Mouse (Mus musculus) brown adipose tissue, adult 24 weeks (tissue): Measurements from ENCODE around the gene Lactb. TPM values are rescaled to one million over a fixed set of nuclear protein-coding genes. Genes with fewer than 3 reads are reported as not detected.

ENCODE experiments used
- H3K27ac ChIP-seq: fragments of 200-500 bp; replicated peaks from 2 replicates; pipeline ENCODE4 v1.5.1; 2012; ENCODE audit warnings: low read depth, mild to moderate bottlenecking, low read length
- H3K4me1 ChIP-seq: fragments of 200-500 bp; 2 replicates; pipeline ENCODE4 v1.6.1; 2012; ENCODE audit warnings: low read length, mixed read lengths; ENCODE audit not compliant: control insufficient read depth, insufficient read depth, insufficient read length
- H3K4me3 ChIP-seq: fragments of 200-500 bp; 2 replicates; pipeline ENCODE4 v1.5.1; 2012; ENCODE audit warnings: low read depth, mild to moderate bottlenecking, low read length, moderate library complexity; ENCODE audit not compliant: insufficient read depth
- polyA plus RNA-seq: library from polyadenylated mRNA; stranded (reverse); fragments of >200 nt; gene quantifications from 2 replicates; pipeline ENCODE4 v1.2.4, GENCODE M21; 2012; ENCODE audit not compliant: missing spikeins, insufficient read depth, insufficient read length

Lactb gene
- polyA plus RNA-seq, 1 experiment, result 27.1 TPM

DNA sequence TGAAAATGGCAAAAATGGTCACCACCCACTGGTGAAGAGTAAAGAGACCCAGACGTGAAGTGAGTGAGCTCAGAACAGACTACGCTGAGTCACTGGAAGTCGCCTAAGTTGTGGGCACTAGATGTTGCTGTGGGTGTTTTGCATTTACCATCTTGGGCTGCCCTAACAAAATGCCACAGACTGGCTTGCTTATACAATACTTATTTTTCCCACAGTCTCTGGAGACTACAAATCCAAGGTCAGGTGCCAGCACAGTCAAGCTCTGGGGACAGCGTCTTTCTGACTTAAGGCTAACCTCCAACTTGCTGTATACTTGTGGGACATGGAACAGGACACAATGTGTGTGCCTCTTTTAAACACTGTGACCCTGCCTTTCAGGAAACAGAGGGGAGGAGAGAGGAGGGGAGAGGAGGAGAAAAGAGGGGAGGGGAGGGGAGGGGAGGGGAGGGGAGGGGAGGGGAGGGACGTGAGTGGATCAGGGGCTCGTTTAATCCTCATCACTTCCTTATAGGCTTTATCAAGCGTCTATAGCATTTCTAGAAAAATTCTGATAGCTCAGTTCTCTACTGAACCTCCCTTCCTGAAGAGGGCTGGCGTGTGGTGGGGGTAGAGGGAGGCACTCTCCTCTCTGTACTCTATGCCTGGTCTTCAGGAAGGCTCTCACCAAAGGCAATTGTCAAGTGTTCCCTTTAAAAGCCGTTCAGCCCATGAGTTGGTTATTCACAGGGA lies 15.9 kb upstream of the Lactb start:
- H3K27ac ChIP-seq, result no peak overlapping the region
- H3K4me1 ChIP-seq, result peaks cover 2% of the 10 kb centered on the region
- H3K4me3 ChIP-seq, result no peak overlapping the region

DNA sequence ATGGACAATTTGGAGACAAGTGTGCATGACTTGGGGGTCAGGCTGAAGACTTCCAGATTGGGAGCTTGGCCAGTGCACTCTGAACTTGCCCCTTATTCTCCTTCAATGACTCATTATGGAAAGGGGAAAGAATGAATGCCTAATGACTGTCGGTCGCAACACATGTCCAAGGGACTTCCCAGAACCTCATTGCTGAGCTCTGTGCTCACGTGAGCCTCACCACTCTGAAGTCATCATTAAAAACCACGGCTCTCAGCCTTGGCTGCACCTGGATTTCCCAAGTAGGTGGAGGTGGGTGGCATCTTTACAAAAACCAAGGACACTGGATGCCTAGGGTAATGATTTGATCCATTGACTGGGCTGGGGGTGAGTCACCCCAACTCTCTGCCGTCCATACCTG lies 14.8 kb upstream of the Lactb start:
- Histone ChIP-seq H3K4me3 (no peak overlapping the region), H3K27ac (no peak overlapping the region), H3K4me1 (peaks cover 2% of the 10 kb centered on the region)

DNA sequence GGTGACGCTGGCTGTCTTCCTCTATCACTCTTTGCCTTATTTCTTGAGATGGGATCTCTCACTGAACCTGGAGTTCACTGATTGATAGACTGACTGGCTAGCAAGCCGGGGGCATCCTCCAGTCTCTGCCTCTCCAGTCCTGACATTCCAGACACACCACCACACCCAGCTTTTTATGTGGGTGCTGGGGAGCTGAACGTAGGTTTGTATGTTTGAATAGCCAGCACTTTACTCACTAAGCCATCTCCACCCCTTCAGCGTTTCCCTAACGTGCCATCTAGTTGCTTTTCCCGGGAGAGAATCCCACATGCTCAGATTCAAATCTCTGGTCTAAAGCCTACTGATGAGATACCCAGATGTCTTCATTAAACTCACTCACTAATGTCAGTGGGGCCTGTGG lies 14.3 kb upstream of the Lactb start:
- H3K27ac ChIP-seq, result no peak overlapping the region

DNA sequence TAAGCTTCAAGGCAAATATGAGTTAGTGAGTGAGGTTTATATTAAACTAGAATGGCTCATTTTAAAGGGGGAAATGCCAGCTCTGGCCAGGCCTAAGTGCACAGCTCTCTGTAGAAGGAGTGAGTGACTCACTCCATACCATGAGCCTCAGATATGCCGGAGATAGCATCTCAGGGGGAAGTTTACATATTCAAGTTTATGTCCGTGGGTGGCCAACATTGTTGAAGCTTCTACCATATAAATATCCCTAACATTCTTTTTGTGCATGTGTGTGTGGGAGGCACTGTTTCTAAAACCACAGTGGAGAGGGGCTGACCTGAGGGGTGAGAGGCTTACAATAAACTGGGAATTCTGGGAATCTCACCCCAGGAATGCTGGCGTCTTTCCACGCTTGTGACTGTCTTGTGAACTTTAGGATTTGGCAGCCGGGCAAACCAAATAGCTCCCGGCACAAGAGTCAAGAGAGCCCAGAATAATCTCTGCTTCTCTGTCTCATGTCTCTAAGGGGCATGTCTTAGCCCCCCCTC lies 13.7 kb upstream of the Lactb start:
- Histone ChIP-seq H3K4me3 (no peak overlapping the region), H3K4me1 (peaks cover 2% of the 10 kb centered on the region), H3K27ac (no peak overlapping the region)

More for the DNA sequence above, 14.3 kb upstream of the Lactb start:
- Histone ChIP-seq H3K4me1 (peaks cover 2% of the 10 kb centered on the region), H3K4me3 (no peak overlapping the region)

DNA sequence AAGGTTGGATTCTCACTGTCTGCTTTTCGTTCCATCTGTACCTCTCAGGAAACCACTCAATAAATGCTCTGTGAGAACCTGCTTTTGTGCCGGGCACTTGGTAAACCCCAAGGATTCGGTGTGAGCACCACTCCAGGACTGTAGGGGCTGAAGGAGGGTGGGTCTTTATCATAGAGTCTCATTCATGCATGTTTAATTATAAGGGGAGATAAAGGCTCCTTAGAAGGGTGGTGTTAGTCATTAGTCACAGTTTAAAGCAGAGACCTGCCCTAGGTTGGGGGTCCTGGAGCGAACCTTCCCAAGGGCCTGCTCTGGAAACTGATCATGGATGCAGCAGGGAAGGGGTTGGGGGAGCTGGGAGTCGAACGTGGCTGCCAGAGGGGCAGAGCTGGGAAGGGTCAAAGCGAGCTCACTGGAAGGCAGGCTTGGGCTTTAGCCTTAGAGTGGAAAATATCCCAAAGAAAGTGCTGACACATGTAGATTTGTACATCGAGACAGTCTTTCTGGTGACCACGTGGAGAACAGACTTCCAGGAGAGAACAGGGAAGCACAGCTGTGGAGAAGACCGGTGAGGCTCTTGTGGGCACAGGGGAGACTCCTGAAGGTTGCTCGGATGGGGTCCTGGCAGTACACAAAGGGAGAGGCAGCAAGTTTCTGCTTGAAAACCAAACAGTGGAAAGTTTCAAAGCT lies 13.1 kb upstream of the Lactb start:
- H3K27ac ChIP-seq, result no peak overlapping the region
- no peak overlapping the region for H3K4me3 ChIP-seq
- peaks cover 2% of the 10 kb centered on the region for H3K4me1 ChIP-seq

DNA sequence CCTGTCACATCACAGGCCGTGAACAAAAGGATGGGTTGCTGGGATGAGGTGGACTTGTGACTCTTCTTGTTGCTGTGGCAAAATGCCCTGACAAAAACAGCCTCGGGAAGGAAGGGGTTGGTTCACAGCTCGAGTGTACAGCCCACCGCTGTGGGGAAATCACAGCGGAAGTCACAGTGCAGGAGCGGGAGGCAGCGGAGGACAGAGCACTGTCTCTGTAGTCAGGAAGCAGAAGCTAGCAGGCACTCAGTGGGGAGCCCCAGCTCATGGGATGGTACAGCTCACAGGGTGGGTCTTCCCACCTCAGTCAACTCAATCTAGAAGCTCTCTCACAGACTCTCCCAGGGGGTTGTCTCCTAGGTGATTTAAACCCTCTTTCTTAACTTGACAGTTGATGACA lies 10.1 kb upstream of the Lactb start:
- Histone ChIP-seq H3K4me3 (no peak overlapping the region), H3K27ac (no peak overlapping the region), H3K4me1 (peaks cover 2% of the 10 kb centered on the region)

DNA sequence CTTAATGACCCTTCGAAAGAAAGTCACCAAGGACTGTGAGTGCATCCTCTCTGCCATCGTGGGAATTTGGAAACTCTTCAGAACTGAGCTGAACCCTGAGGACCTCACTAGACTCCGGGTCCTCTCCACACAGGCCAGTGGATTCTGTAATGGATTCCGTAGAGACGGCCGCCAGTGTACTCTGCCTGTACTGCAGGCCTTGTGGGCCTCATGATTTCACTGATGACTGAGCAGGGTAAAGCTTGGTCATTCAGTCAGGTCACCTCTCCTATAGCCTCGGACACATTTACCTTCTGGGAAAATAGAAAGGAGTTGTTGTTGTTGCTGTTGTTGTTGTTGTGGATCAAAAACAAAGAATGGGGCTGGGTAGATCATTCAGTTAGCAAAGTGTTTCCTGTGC lies 6.8 kb upstream of the Lactb start:
- H3K27ac ChIP-seq, result no peak overlapping the region
- H3K4me3 ChIP-seq, result no peak overlapping the region
- no peaks in the 10 kb centered on the region for H3K4me1 ChIP-seq

DNA sequence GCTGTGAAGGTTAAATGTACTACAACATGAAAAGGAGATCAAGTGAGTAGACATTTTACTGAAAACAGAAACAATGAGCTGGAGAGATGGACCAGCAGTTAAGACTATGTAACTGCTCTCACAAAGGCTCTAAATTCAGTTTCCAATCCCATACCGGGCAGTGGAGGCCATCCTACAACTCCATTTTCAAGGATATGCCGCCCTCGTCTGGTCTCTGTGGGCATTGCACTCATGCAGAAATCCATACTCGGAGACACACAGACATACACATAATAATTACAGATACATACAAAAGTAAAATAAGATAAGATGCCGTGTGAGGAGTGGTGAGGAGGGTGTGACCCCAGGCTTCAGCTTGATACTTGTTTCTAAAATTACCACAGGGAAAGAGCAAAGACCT lies 5.2 kb upstream of the Lactb start:
- H3K4me3 ChIP-seq, result no peak overlapping the region
- H3K4me1 ChIP-seq, result no peaks in the 10 kb centered on the region
- H3K27ac ChIP-seq, result no peak overlapping the region

DNA sequence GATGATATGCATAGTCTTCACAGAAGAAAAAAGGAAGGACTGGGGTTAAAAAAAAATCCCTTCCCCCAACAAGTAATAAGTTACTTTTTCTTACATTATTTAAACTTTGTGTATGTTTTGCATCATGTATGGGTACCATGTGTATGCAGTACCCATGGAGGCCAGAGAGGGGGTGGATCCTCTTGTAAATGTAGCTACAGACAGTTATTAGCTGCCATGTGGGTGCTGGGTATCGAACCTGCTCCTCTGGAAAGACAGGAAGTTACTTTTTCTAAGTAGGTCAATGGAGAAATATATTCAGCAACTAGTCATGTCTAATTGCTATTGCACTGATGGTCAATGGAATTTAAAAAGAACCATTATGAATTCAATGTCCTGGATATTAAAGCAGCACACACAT lies 3.2 kb upstream of the Lactb start:
- no peak overlapping the region for H3K27ac ChIP-seq
- H3K4me3 ChIP-seq, result no peak overlapping the region
- no peaks in the 10 kb centered on the region for H3K4me1 ChIP-seq

DNA sequence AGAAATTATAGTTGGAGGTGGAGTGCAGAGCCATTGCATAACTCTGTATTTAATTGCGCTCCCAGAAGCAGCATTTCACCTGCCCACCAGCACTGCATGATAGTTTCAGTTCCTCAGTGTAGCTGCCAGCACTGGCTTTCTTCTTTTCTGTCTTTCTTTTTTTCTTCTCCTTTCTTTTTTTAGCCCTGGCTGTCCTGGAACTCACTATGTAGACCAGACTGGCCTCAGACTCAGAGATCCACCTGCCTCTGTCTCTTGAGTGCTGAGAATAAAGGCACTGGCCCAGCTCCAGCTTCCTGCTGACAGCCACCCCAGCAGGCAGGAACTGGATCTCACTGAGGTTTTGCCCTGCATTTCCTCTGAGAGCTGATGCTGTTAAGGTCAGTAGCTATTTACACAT lies 2.7 kb upstream of the Lactb start:
- no peak overlapping the region for H3K27ac ChIP-seq

DNA sequence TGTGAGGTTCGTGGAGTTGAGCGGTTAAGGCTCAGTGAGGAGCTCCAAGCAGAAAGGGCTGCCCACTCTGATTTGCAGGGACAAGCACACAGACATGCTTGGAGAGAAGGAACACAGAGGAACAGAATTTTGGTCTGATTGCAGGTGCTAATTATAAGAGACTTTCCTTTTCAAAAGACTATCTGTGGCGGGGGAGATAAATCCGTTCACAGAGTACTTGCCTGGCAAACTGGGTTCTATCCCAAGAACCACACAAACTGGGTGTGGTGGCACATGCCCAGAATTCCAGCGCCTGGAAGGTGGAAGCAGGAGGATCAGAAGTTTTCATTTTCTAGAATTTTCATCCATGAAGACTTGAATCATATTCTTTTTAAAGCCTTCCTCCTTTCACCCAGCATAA lies 1.8 kb upstream of the Lactb start:
- H3K4me1 ChIP-seq, result no peaks in the 10 kb centered on the region
- H3K27ac ChIP-seq, result no peak overlapping the region
- no peak overlapping the region for H3K4me3 ChIP-seq

More for the DNA sequence above, 2.7 kb upstream of the Lactb start:
- Histone ChIP-seq H3K4me3 (no peak overlapping the region), H3K4me1 (no peaks in the 10 kb centered on the region)

DNA sequence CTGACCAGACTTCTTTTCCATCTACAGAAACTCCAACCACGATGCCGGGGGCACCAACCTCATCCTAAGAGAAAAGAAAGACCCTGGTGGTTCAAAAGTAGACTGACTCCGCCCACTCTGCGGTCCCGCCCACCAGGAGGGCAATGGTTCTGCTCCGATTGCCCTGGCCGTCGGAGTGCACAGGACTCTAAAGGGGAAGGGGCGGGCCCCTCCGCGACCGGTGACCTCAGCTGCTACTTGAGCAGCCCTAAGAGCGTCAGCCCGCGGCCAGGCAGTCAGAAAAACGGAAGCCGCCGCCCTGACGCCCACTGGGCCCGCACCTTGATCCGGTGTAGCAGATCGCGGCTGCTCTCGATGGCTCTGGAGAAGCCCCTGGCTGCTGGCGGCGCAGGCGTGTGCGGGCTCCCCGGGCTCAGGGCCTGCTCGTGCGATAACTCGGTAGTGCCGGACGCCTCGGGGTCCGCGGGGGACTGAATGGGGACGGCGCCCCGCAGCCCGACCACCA lies 511 bp downstream of the Lactb start:
- Histone ChIP-seq H3K4me3 (peak overlapping the region; percentile 94), H3K27ac (peak overlapping the region; percentile 55), H3K4me1 (no peaks in the 10 kb centered on the region)

DNA sequence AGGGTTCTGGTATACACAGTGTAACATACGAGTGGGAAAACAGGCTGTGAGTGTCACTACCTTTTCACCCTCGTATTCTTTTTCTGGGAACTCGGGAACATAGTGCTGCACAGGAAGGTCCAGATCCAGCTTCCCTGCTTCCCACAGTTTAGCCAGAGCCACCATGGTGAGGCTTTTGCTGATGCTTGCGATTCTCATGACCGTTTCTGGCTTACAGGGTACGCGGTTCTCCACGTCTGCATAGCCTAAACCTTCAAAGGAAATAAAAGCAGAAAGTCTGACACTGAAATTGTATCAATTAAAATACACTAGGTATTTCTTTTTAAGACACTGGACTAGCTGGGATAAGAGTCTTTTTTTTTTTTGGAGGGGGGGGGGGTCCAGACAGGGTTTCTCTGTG lies 4.2 kb downstream of the Lactb start:
- Histone ChIP-seq H3K27ac (no peak overlapping the region), H3K4me1 (no peaks in the 10 kb centered on the region), H3K4me3 (no peak overlapping the region)

DNA sequence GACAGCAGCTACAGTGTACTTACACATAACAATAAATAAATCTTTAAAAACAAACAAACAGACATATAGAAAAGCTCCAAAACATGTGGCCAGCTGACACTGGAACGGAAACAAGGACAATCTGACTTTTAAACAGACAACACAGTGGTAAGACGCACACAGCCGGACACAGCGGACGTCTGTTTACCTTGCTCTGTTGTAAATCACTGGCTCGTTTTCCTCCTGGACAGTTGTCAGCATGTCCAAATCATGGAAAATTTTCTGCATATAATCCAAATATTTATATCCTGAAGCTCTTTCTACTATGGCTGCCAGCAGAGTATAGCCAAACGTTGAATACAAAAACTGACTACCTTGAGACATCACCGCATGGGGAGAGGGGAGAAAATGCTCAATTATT lies 7.8 kb downstream of the Lactb start:
- H3K27ac ChIP-seq, result no peak overlapping the region
- no peaks in the 10 kb centered on the region for H3K4me1 ChIP-seq
- H3K4me3 ChIP-seq, result no peak overlapping the region

DNA sequence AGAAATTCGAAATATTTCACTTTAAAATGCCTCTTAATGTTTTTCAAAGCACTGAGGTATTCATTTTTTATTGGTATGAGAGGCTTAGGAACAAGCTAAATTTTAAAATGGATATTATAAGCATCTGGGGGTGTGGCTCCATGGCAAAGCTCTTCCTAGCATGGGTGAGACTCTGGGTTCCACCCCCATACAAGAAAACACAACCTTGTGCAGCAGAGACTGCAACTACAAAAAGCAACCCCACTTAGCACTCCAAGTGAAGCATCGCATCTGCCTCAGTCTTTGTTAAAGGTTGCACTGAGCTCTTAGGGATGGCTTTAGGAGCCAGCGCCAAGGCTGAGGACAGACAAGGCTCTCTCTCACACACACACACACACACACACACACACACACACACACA lies 13.8 kb downstream of the Lactb start:
- Histone ChIP-seq H3K4me3 (no peak overlapping the region), H3K27ac (no peak overlapping the region), H3K4me1 (peaks cover 5% of the 10 kb centered on the region; the same call in 1 of the 2 replicates)

DNA sequence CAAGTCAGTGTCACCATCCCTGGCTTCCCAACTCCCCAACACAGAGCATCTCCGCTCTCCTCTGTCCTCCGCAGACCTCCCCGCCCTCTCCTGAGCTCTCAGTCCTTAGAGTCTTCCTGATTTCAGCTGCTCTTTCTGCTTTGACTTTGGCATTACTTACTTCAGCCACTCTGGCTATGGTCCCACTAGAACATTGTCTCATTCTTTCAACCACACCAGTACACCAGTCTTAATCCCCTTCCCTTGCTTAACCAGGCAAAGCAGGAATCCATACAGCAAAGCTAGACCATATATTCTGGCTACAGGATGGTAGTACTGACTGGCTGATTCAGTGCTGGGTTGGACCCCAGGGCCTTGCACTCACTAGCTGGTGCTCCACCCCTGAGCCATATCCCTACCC lies 17.8 kb downstream of the Lactb start:
- no peak overlapping the region for H3K27ac ChIP-seq
- peaks cover 5% of the 10 kb centered on the region; the same call in 1 of the 2 replicates for H3K4me1 ChIP-seq

More for the DNA sequence above, 17.8 kb downstream of the Lactb start:
- no peak overlapping the region for H3K4me3 ChIP-seq
